Mouse (Mus musculus) embryonic facial prominence, embryonic 14.5 days (tissue): Measurements from ENCODE around the gene Olfr1351. TPM values are rescaled to one million over a fixed set of nuclear protein-coding genes. Genes with fewer than 3 reads are reported as not detected.
"Not testable (repeated sequence)": the region's sequence is repeated elsewhere in the genome, so short reads cannot be mapped to it uniquely, and the experiment has no call there.

Experiments used
- ATAC-seq: fragments of 200-750 bp; cut with Nextera tagmentation; 2 replicates; pipeline ENCODE4 v1.8.0; 2017; ENCODE audit warnings: low read depth, moderate number of reproducible peaks, moderate TSS enrichment
- DNase-seq: peaks from one replicate; pipeline ENCODE4 v3.0.0-alpha.2; 2015; ENCODE audit warnings: low spot score
- H3K27ac ChIP-seq: fragments of 300-500 bp; sonication (generic); replicated peaks from 2 replicates; pipeline ENCODE4 v1.5.1; 2014; ENCODE audit warnings: low read depth, mild to moderate bottlenecking, low read length, moderate library complexity
- H3K27me3 ChIP-seq: fragments of 300-500 bp; sonication (generic); replicated peaks from 2 replicates; pipeline ENCODE4 v1.6.1; 2014; ENCODE audit warnings: low read length; ENCODE audit not compliant: control insufficient read depth, insufficient read depth
- H3K36me3 ChIP-seq: fragments of 300-500 bp; sonication (generic); 2 replicates; pipeline ENCODE4 v1.6.1; 2014; ENCODE audit warnings: low read length, mixed read lengths; ENCODE audit not compliant: control insufficient read depth, insufficient read depth
- H3K4me1 ChIP-seq: fragments of 300-500 bp; sonication (generic); 2 replicates; pipeline ENCODE4 v1.6.1; 2014; ENCODE audit warnings: antibody characterized with exemption, low read length; ENCODE audit not compliant: control insufficient read depth, insufficient read depth
- H3K4me2 ChIP-seq: fragments of 300-500 bp; sonication (generic); 2 replicates; pipeline ENCODE4 v1.6.1; 2014; ENCODE audit warnings: low read depth, mild to moderate bottlenecking, low read length, moderate library complexity, mixed read lengths
- H3K4me3 ChIP-seq: fragments of 300-500 bp; sonication (generic); 2 replicates; pipeline ENCODE4 v1.5.1; 2014; ENCODE audit warnings: low read depth, mild to moderate bottlenecking, low read length
- H3K9ac ChIP-seq: fragments of 300-500 bp; sonication (generic); 2 replicates; pipeline ENCODE4 v1.6.1; 2014; ENCODE audit warnings: low read depth, mild to moderate bottlenecking, low read length, moderate library complexity, mixed read lengths
- H3K9me3 ChIP-seq: fragments of 300-500 bp; sonication (generic); 2 replicates; pipeline ENCODE4 v1.6.1; 2016; ENCODE audit warnings: low read length; ENCODE audit not compliant: control insufficient read depth
- WGBS: fragments of 180-500 bp; shearing (Covaris S2); extraction: QIAGEN DNeasy Blood & Tissue Kit; methylation state at CpG from one replicate; pipeline ENCODE4 v1.1.7; 2014; 5-methylcytosine and 5-hydroxymethylcytosine counted together
- polyA plus RNA-seq: library from polyadenylated mRNA; unstranded; fragments of >200 nt; fragmentation: Nextera tagmentation; extraction: Ambion mirVana; gene quantifications from 2 replicates; pipeline ENCODE4 v1.2.1, GENCODE M21; 2014

The Olfr1351 gene
- not detected in 2 replicates for polyA plus RNA-seq

DNA sequence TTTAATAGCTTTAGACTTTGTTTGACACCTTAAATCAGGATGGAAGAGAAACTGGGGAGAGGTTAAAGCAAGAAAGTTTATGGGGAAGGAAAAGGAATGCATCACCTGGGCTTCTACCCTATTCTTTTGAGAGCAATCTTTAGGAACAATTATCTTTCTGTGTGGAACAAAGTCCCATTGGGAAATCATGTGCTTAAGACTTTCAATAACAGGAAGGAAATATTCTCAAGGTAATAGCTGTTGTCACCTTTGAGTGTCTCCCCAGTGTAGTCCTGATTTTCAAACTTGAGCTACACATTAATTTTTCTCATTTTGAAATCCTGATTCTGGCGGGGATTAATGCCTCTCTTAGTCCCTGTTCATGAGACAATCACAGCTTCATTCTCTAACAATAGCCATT lies at the start of gene Olfr1351:
Gene Olfr1351 (plus strand): TSS at position 301 of the 400 bp plus-strand sequence.
- 55% methylated on average over 1 of the region's 1 CpGs for WGBS
- Histone ChIP-seq H3K9me3 (no peaks in the 10 kb centered on the region), H3K27ac (no peak within 1 kb of the TSS), H3K4me2 (no peak within 1 kb of the TSS), H3K27me3 (no peaks in the 10 kb centered on the region), H3K4me1 (no peaks in the 10 kb centered on the region), H3K4me3 (no peak within 1 kb of the TSS), H3K9ac (no peak within 1 kb of the TSS), H3K36me3 (no peaks in the 10 kb centered on the region)
- DNase-seq (no peak), ATAC-seq (no peak)

DNA sequence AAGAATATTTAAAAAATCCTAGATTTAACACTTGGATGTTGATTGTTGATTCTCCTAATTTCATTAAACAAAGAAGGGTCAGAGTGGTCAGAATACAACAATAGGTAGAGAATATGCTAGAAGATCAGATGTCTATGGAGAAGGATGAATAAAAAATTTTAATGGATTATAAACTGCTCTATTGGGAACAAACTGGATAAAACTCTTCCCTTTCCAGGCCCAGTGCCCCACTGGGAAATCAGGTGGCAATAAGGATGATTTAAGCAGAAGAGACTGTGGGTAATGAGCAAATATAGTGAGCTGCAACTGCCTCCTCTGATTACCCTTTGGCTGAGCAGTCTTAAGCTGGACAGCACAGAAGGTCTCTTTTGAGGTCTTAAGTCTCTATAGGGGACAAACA lies 49.3 kb upstream of the Olfr1351 start, which contains the start of gene Olfr1353:
Gene Olfr1353 (plus strand): TSS at position 301 of the 400 bp plus-strand sequence.
- not testable (repeated sequence) for ATAC-seq, H3K27ac ChIP-seq, H3K27me3 ChIP-seq, H3K9me3 ChIP-seq, DNase-seq, H3K4me2 ChIP-seq, H3K36me3 ChIP-seq, H3K4me1 ChIP-seq, H3K9ac ChIP-seq, H3K4me3 ChIP-seq

DNA sequence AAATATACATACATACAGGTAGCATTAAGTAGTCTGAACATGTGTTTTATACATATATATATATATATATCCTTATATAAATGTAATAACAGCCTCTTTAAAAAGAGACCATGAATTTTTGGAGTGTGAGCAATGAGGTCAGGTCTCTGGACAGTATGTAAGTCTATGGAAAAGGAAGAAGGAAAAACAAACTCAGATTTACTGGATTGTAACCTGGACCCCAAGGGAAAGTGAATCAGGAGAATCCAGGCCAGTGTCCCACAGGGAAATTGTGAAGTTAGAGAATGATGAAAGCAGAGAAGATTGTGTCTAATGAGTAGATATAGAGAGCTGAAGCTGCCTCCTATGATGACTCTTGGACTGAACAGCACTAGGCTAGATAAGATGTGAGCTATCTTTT lies 31.5 kb upstream of the Olfr1351 start, which contains the start of gene Olfr1352:
Gene Olfr1352 (plus strand): TSS at position 301 of the 400 bp plus-strand sequence.
- Histone ChIP-seq H3K9ac (no peak within 1 kb of the TSS), H3K36me3 (no peaks in the 10 kb centered on the region), H3K9me3 (no peaks in the 10 kb centered on the region), H3K4me1 (no peaks in the 10 kb centered on the region), H3K4me2 (no peak within 1 kb of the TSS), H3K4me3 (no peak within 1 kb of the TSS), H3K27ac (no peak within 1 kb of the TSS), H3K27me3 (no peaks in the 10 kb centered on the region)
- no peak for DNase-seq
- ATAC-seq: no peak

DNA sequence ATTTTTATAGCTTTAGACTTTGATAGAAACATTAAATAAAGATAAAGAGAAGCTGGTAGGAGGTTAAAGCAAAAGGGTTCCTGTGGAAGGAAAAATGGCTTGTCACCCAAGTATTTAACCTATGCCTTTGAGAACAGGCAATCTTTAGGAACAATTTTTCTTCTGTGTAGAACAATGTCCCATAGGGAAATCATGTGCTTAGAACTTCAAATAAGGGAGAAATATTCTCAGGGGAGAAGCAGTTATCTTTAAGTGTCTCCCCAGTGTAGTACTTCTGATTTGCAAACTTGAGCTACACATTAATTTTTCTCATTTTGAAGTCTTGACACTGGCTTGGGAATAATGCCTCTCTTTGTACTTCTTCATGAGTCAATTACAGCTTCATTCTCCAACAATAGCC lies 16.2 kb downstream of the Olfr1351 start, which contains the start of gene Olfr57:
Gene Olfr57 (plus strand): TSS at position 301 of the 400 bp plus-strand sequence.
- H3K9ac ChIP-seq: no peak within 1 kb of the TSS
- ATAC-seq: no peak
- no peaks in the 10 kb centered on the region for H3K27me3 ChIP-seq
- H3K36me3 ChIP-seq: no peaks in the 10 kb centered on the region
- H3K27ac ChIP-seq: no peak within 1 kb of the TSS
- H3K4me3 ChIP-seq: no peak within 1 kb of the TSS
- H3K4me2 ChIP-seq: no peak within 1 kb of the TSS
- H3K9me3 ChIP-seq: 0 out of 2 replicates have a peak, but pooled peaks cover 4% of the 10 kb centered on the region
- no peaks in the 10 kb centered on the region for H3K4me1 ChIP-seq
- no peak for DNase-seq

DNA sequence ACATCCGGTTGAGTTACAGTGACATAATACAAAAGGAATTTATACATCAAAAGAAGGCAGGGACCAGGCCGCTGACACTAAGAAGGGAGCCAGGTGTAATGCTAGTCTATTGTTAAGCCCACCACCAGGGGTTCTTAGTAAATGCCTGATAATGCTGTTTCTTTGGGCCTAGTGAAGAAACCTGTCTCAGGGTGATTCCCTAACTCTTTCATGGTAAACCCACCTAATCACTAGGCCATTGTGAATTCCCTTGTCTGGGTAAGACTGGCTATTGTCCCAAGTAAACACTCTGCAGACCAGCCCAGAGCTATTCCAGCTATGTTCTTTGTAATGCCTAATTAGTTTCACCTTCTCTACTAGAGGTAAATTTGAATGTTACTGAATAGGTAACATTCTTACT lies 30.2 kb downstream of the Olfr1351 start:
- H3K9me3 ChIP-seq: peaks cover 23% of the 10 kb centered on the region
- H3K27me3 ChIP-seq, H3K4me3 ChIP-seq, H3K4me1 ChIP-seq, ATAC-seq, H3K9ac ChIP-seq, H3K36me3 ChIP-seq, H3K27ac ChIP-seq, DNase-seq, H3K4me2 ChIP-seq: not testable (repeated sequence)
- WGBS: 80% methylated on average over 2 of the region's 2 CpGs

DNA sequence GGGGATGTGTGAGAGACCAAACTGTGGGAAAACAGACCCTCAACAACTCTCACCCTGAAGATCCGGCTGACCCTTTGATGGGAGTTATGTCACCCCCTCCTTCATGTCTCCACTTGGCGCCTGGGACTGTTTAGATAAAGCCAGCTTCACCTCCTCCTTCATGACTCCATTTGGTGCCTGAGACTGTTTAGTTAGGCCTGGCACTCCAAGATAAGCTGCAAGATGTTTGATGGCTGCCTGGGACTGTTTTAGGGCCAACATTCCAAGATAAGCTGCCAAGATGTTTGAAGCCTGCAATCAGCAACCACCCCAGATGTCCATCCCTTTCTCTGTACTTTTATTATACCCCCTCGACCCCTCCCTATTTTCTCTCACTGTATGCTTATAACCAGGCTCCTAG lies 45.1 kb downstream of the Olfr1351 start:
- not testable (repeated sequence) for DNase-seq, H3K27me3 ChIP-seq, H3K4me2 ChIP-seq, H3K4me1 ChIP-seq, H3K4me3 ChIP-seq, H3K27ac ChIP-seq, H3K9ac ChIP-seq, ATAC-seq
- Histone ChIP-seq H3K9me3 (peaks cover 33% of the 10 kb centered on the region), H3K36me3 (peaks cover 17% of the 10 kb centered on the region; the same call in 1 of the 2 replicates)
- WGBS: 93% methylated on average over 3 of the region's 3 CpGs

Other genes with a start within 250 kb of the Olfr1351 start
- gene Slc1a6, start 232.0 kb upstream of the Olfr1351 start, polyA plus RNA-seq: 0.68 and 0.70 TPM in 2 replicates
- not detected in 2 replicates for gene Olfr1356, start 160.3 kb upstream of the Olfr1351 start, polyA plus RNA-seq
- gene Olfr1355, start 136.9 kb upstream of the Olfr1351 start, polyA plus RNA-seq: 0.14 TPM in 1 of 2 replicates, not detected in the other
- gene Olfr1354, start 99.3 kb upstream of the Olfr1351 start, polyA plus RNA-seq: not detected in 2 replicates
- gene Olfr8, start 61.8 kb upstream of the Olfr1351 start, polyA plus RNA-seq: not detected in 2 replicates
- 0.20 TPM in 1 of 2 replicates, not detected in the other for gene Olfr1353, start 49.2 kb upstream of the Olfr1351 start, polyA plus RNA-seq
- gene Olfr1352, start 31.4 kb upstream of the Olfr1351 start, polyA plus RNA-seq: 0.11 TPM in 1 of 2 replicates, not detected in the other
- gene Olfr57, start 16.3 kb downstream of the Olfr1351 start, polyA plus RNA-seq: not detected in 2 replicates
- gene 2610008E11Rik, start 85.1 kb downstream of the Olfr1351 start, polyA plus RNA-seq: 31.9 and 35.2 TPM in 2 replicates
- not detected in 2 replicates for gene Vmn2r80, start 136.3 kb downstream of the Olfr1351 start, polyA plus RNA-seq
- not detected in 2 replicates for gene Vmn2r81, start 235.2 kb downstream of the Olfr1351 start, polyA plus RNA-seq